In genomic region chr6:119220297-119220696, GRCm38 (mm10) we compare ENCODE assay signal across 9 mouse cellular contexts. TPM values are rescaled to one million over a fixed set of nuclear protein-coding genes. Genes with fewer than 3 reads are reported as not detected.
A peak's percentile ranks its signal among the peaks of the same experiment; 100 is the strongest.
DNase-seq lines count a peak whose midpoint lies in the region; ATAC-seq and TF ChIP-seq lines count a peak whose summit lies in the region.
"Had no signal": no experiment of that assay in that cellular context is flagged by ENCODE, and none has a peak within 500 bp of the region (broad histone marks: within the 10 kb centered on the region; RNA-seq: fewer than 3 reads in every experiment).

No protein-coding gene starts in this region.

- WGBS in heart, adult 2 months = 43% methylated on average over 10 of the region's 10 CpGs
- WGBS in heart, embryonic 12.5 days = 42% methylated on average over 10 of the region's 10 CpGs
- WGBS in heart, embryonic 15.5 days = 41% methylated on average over 10 of the region's 10 CpGs
- 52% methylated on average over 10 of the region's 10 CpGs for WGBS in stomach, embryonic 14.5 days

- H3K27ac ChIP-seq in heart, adult 2 months = no peak overlapping the region
- H3K27ac ChIP-seq in heart, embryonic 12.5 days (ENCODE audit: poor library complexity, severe bottlenecking) = no peak overlapping the region
- no peak overlapping the region for H3K27ac ChIP-seq in MEL (ENCODE audit: control insufficient read depth, low read depth, low read length)
- no peak overlapping the region for H3K27ac ChIP-seq in heart, embryonic 15.5 days
- H3K27ac ChIP-seq in stomach, embryonic 14.5 days (ENCODE audit: low read length) = no peak overlapping the region
- H3K27ac ChIP-seq: macrophage had no signal

- peak; percentile 86; the same call in 1 of the 2 replicates for TF ChIP-seq EP300 in heart, adult 2 months (IDR thresholded peaks at IDR 0.05; ENCODE audit: insufficient read depth, low read depth, low read length)
- TF ChIP-seq EP300 in MEL (IDR thresholded peaks at IDR 0.05; ENCODE audit: low read depth in 1 of 2, low read length in 2 of 2) = no peak

- TF ChIP-seq RAD21 in MEL (IDR thresholded peaks at IDR 0.05; ENCODE audit: low read depth, low read length) = peak; percentile 81

- no peak overlapping the region for H3K9ac ChIP-seq in heart, adult 2 months (ENCODE audit: low read depth, low read length)
- H3K9ac ChIP-seq in heart, embryonic 12.5 days = no peak overlapping the region
- no peak overlapping the region for H3K9ac ChIP-seq in MEL (ENCODE audit: control insufficient read depth, low read depth, low read length, poor library complexity, severe bottlenecking)
- H3K9ac ChIP-seq in heart, embryonic 15.5 days = no peak overlapping the region
- no peak overlapping the region for H3K9ac ChIP-seq in stomach, embryonic 14.5 days (replicated peaks; ENCODE audit: low read depth, low read length)

- no peak overlapping the region for H3K4me2 ChIP-seq in heart, embryonic 12.5 days
- H3K4me2 ChIP-seq in heart, embryonic 15.5 days = no peak overlapping the region
- no peak overlapping the region for H3K4me2 ChIP-seq in stomach, embryonic 14.5 days (replicated peaks; ENCODE audit: low read depth, low read length)

- H3K4me1 ChIP-seq in heart, adult 2 months (ENCODE audit: control insufficient read depth, insufficient read depth, low read length) = no peaks in the 10 kb centered on the region
- H3K4me1 ChIP-seq in heart, embryonic 12.5 days (replicated peaks) = peaks cover 42% of the 10 kb centered on the region
- no peaks in the 10 kb centered on the region for H3K4me1 ChIP-seq in MEL (ENCODE audit: control insufficient read depth in 1 of 2, insufficient read depth in 2 of 2, low read length in 2 of 2)
- peaks cover 37% of the 10 kb centered on the region for H3K4me1 ChIP-seq in heart, embryonic 15.5 days (replicated peaks)
- no peaks in the 10 kb centered on the region for H3K4me1 ChIP-seq in stomach, embryonic 14.5 days (ENCODE audit: control insufficient read depth, insufficient read depth, low read length)

- no peaks in the 10 kb centered on the region for H3K36me3 ChIP-seq in heart, adult 2 months (ENCODE audit: control insufficient read depth, insufficient read depth, low read length)
- H3K36me3 ChIP-seq in heart, embryonic 12.5 days = no peaks in the 10 kb centered on the region
- peaks cover 0 to 4% of the 10 kb centered on the region in 2 experiments; a peak in 1 of 4 replicates for H3K36me3 ChIP-seq in MEL (ENCODE audit: control insufficient read depth in 1 of 2, insufficient read depth in 2 of 2, low read length in 2 of 2)
- no peaks in the 10 kb centered on the region for H3K36me3 ChIP-seq in heart, embryonic 15.5 days
- H3K36me3 ChIP-seq in stomach, embryonic 14.5 days (ENCODE audit: control insufficient read depth, insufficient read depth, low read length) = no peaks in the 10 kb centered on the region; the same call in 1 of the 2 replicates

- TF ChIP-seq POLR2A in heart, adult 2 months (IDR thresholded peaks at IDR 0.05; ENCODE audit: insufficient read depth, low read depth, low read length) = no peak
- TF ChIP-seq POLR2A in MEL (IDR thresholded peaks at IDR 0.05; ENCODE audit: control insufficient read depth in 1 of 2, insufficient read depth in 1 of 2, low read depth in 1 of 2, low read length in 2 of 2, poor library complexity in 1 of 2) = no peak

- peak; percentile 99; the same call in 1 of the 2 replicates for TF ChIP-seq CTCF in heart, adult 2 months (IDR thresholded peaks at IDR 0.05)
- peak; percentile 71 to 85 (median 75) for TF ChIP-seq CTCF in MEL (IDR thresholded peaks at IDR 0.05 in 2 of 3, conservative IDR thresholded peaks at IDR 0.05 in 1 of 3; ENCODE audit: control insufficient read depth in 1 of 3, insufficient read depth in 1 of 3, low read depth in 2 of 3, low read length in 3 of 3, poor library complexity in 1 of 3, severe bottlenecking in 1 of 3)

- DNase-seq in heart, adult 2 months = peak in 1 of 2 experiments; percentile 44
- peak; percentile 53 for DNase-seq in MEL (ENCODE audit: low read depth, low spot score)
- peak; percentile 80 to 83 for DNase-seq in cerebellum, postnatal 14 days
- peak; percentile 49 for DNase-seq in kidney, postnatal 14 days
- DNase-seq in mesoderm, embryonic 11.5 days (ENCODE audit: low read depth, low spot score) = peak; percentile 75

- no peaks in the 10 kb centered on the region for H3K27me3 ChIP-seq in heart, adult 2 months (ENCODE audit: control insufficient read depth, insufficient read depth, low read length)
- H3K27me3 ChIP-seq in heart, embryonic 12.5 days (replicated peaks) = peaks cover 2% of the 10 kb centered on the region; the same call in 1 of the 2 replicates
- no peaks in the 10 kb centered on the region for H3K27me3 ChIP-seq in MEL (ENCODE audit: control insufficient read depth in 1 of 2, insufficient read depth in 2 of 2, low read length in 2 of 2)
- H3K27me3 ChIP-seq in heart, embryonic 15.5 days = no peaks in the 10 kb centered on the region
- H3K27me3 ChIP-seq in stomach, embryonic 14.5 days (ENCODE audit: control insufficient read depth, insufficient read depth, low read length) = no peaks in the 10 kb centered on the region

- no peak overlapping the region for H3K4me3 ChIP-seq in heart, adult 2 months
- no peak overlapping the region for H3K4me3 ChIP-seq in heart, embryonic 12.5 days
- no peak overlapping the region for H3K4me3 ChIP-seq in MEL (ENCODE audit: control insufficient read depth in 1 of 2, insufficient read depth in 1 of 2, low read depth in 2 of 2, low read length in 2 of 2)
- H3K4me3 ChIP-seq in heart, embryonic 15.5 days = no peak overlapping the region
- H3K4me3 ChIP-seq in stomach, embryonic 14.5 days (ENCODE audit: low read depth, low read length) = no peak overlapping the region

- no peak for ATAC-seq in heart, embryonic 12.5 days (ENCODE audit: insufficient number of reproducible peaks, low FRiP score)
- ATAC-seq in heart, embryonic 15.5 days (replicated peaks; ENCODE audit: insufficient number of reproducible peaks, insufficient read depth, low FRiP score, low read depth) = 0 out of 2 replicates have a peak, but pooled peaks have one; percentile 41
- peak; percentile 61; the same call in 1 of the 2 replicates for ATAC-seq in stomach, embryonic 14.5 days (ENCODE audit: insufficient number of reproducible peaks, insufficient read depth, low FRiP score, low read depth)

- H3K9me3 ChIP-seq in heart, embryonic 12.5 days (replicated peaks) = no peaks in the 10 kb centered on the region
- no peaks in the 10 kb centered on the region for H3K9me3 ChIP-seq in MEL (replicated peaks; ENCODE audit: insufficient read depth, low read length)
- H3K9me3 ChIP-seq in heart, embryonic 15.5 days (replicated peaks) = no peaks in the 10 kb centered on the region
- H3K9me3 ChIP-seq in stomach, embryonic 14.5 days (ENCODE audit: control insufficient read depth, low read depth, low read length) = no peaks in the 10 kb centered on the region

- intact Hi-C loops in heart, adult 2 months (cut with DNase I) = loop anchor here (1.0 kb wide), 3 partner anchors 128 to 224 kb away; no protein-coding TSS in a partner anchor

- H3K79me2 ChIP-seq in heart, adult 2 months (replicated peaks; ENCODE audit: control insufficient read depth, insufficient read depth, low read length) = no peaks in the 10 kb centered on the region
- H3K79me2 ChIP-seq in MEL (ENCODE audit: control insufficient read depth, insufficient read depth, low read length, poor library complexity) = no peaks in the 10 kb centered on the region

TF ChIP-seq in MEL, 35 proteins besides CTCF, POLR2A, EP300 and RAD21 (continues in another document):
- TF ChIP-seq ZC3H11A (IDR thresholded peaks at IDR 0.05; ENCODE audit: low read depth, low read length) (peak; percentile 69), MXI1 (IDR thresholded peaks at IDR 0.05; ENCODE audit: low read depth, low read length) (no peak), MAX (IDR thresholded peaks at IDR 0.05; ENCODE audit: low read length) (no peak), ELF1 (IDR thresholded peaks at IDR 0.05; ENCODE audit: low read depth, low read length) (no peak), TAL1 (IDR thresholded peaks at IDR 0.05; ENCODE audit: low read length) (no peak), CHD1 (IDR thresholded peaks at IDR 0.05; ENCODE audit: low read depth, low read length) (no peak), POLR2AphosphoS2 (IDR thresholded peaks at IDR 0.05; ENCODE audit: low read length) (no peak), MYC (IDR thresholded peaks at IDR 0.05; ENCODE audit: low read depth, low read length) (0 out of 2 replicates have a peak, but pooled peaks have one; percentile 40), SMC3 (IDR thresholded peaks at IDR 0.05; ENCODE audit: low read depth, low read length) (peak; percentile 83)

RNA-seq across cellular contexts. Expression of gene Cacna2d4, which starts 16.0 kb away (rescaled TPM):
- total RNA-seq in heart, adult 2 months (2021) = not detected
- polyA plus RNA-seq in heart, adult 2 months (2012; rRNA removed) = 0.23 TPM in 2 replicates
- polyA plus RNA-seq in heart, embryonic 12.5 days (2016; fragmentation: Nextera tagmentation; extraction: Ambion mirVana) = not detected in 2 replicates
- 0.16 and 0.69 TPM in 2 replicates for total RNA-seq in MEL (2012; rRNA removed)
- polyA plus RNA-seq in MEL (2012; ENCODE audit: insufficient read depth in 1 of 2, insufficient read length in 2 of 2, low read depth in 1 of 2, low replicate concordance in 2 of 2, missing spikeins in 1 of 2) = 1 to 10 TPM in 1 of 2 experiments, not detected in 1; 1.1 TPM
- 0.32 TPM in 1 of 2 replicates, not detected in the other for polyA plus RNA-seq in heart, embryonic 15.5 days (2015; fragmentation: Nextera tagmentation; extraction: Ambion mirVana)
- polyA plus RNA-seq in stomach, embryonic 14.5 days (2014; fragmentation: Nextera tagmentation; extraction: Ambion mirVana) = 0.23 TPM in 1 of 2 replicates, not detected in the other
- polyA plus RNA-seq: macrophage had no signal

RNA-seq across cellular contexts. Expression of gene Cacna1c, which starts 24.1 kb away (rescaled TPM):
- total RNA-seq in heart, adult 2 months (2021) = 100 to 1,000 TPM; 194 to 228 TPM
- 56.8 and 76.3 TPM in 2 replicates for polyA plus RNA-seq in heart, adult 2 months (2012; rRNA removed)
- 58.1 and 63.4 TPM in 2 replicates for polyA plus RNA-seq in heart, embryonic 12.5 days (2016; fragmentation: Nextera tagmentation; extraction: Ambion mirVana)
- total RNA-seq in MEL (2012; rRNA removed) = 2.4 and 4.4 TPM in 2 replicates
- 1 to 10 TPM in 1 of 2 experiments, not detected in 1; 3.4 TPM for polyA plus RNA-seq in MEL (2012; ENCODE audit: insufficient read depth in 1 of 2, insufficient read length in 2 of 2, low read depth in 1 of 2, low replicate concordance in 2 of 2, missing spikeins in 1 of 2)
- 51.7 and 65.3 TPM in 2 replicates for polyA plus RNA-seq in heart, embryonic 15.5 days (2015; fragmentation: Nextera tagmentation; extraction: Ambion mirVana)
- polyA plus RNA-seq in stomach, embryonic 14.5 days (2014; fragmentation: Nextera tagmentation; extraction: Ambion mirVana) = 8.4 and 9.8 TPM in 2 replicates
- polyA plus RNA-seq: macrophage had no signal

RNA-seq across cellular contexts. Expression of gene Dcp1b, which starts 45.2 kb away (rescaled TPM):
- total RNA-seq in heart, adult 2 months (2021) = 1 to 10 TPM; 2.6 to 2.7 TPM
- 4.8 and 4.9 TPM in 2 replicates for polyA plus RNA-seq in heart, adult 2 months (2012; rRNA removed)
- polyA plus RNA-seq in heart, embryonic 12.5 days (2016; fragmentation: Nextera tagmentation; extraction: Ambion mirVana) = 6.3 TPM in 2 replicates
- 7.1 and 7.9 TPM in 2 replicates for total RNA-seq in MEL (2012; rRNA removed)
- 10 to 100 TPM in 1 of 2 experiments, not detected in 1; 15.7 TPM for polyA plus RNA-seq in MEL (2012; ENCODE audit: insufficient read depth in 1 of 2, insufficient read length in 2 of 2, low read depth in 1 of 2, low replicate concordance in 2 of 2, missing spikeins in 1 of 2)
- 7.6 and 7.8 TPM in 2 replicates for polyA plus RNA-seq in heart, embryonic 15.5 days (2015; fragmentation: Nextera tagmentation; extraction: Ambion mirVana)
- polyA plus RNA-seq in stomach, embryonic 14.5 days (2014; fragmentation: Nextera tagmentation; extraction: Ambion mirVana) = 8.0 and 11.5 TPM in 2 replicates
